Mouse (Mus musculus) megakaryocyte, embryonic 14.5 days (primary cell): ENCODE results near the gene Sv2c.

Source experiments
- FLI1 ChIP-seq: IDR thresholded peaks from 2 replicates; pipeline ENCODE4 v1.6.1; 2012; ENCODE audit warnings: low read length, inconsistent platforms, mixed read lengths
- GATA1 ChIP-seq: IDR thresholded peaks from 3 replicates; pipeline ENCODE4 v1.6.1; 2012; ENCODE audit warnings: mixed read lengths, low read length, inconsistent platforms, borderline replicate concordance

DNA sequence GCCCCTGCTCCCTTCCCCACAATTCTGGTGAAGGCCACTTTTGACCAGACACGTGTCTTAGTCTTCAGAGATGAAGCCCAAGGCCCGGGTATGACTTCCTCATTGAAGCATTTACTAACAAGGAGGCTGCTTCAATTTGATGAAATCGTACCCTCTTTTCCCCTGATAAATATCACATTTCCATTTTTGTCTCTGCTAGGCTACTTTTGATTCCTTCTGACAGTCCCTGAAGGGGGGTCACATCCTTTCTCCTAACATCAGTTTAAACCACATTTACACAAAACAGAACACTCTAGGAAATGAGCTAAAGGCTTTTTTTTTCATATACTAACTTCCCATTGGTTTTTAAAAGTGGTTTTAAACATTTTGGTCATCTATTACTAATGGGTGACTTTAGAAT is 79.6 kb downstream of the Sv2c start:
- TF ChIP-seq GATA1 (no peak), FLI1 (no peak)
